Comparison of ENCODE assay signal across 8 mouse cellular contexts in the genomic region with DNA sequence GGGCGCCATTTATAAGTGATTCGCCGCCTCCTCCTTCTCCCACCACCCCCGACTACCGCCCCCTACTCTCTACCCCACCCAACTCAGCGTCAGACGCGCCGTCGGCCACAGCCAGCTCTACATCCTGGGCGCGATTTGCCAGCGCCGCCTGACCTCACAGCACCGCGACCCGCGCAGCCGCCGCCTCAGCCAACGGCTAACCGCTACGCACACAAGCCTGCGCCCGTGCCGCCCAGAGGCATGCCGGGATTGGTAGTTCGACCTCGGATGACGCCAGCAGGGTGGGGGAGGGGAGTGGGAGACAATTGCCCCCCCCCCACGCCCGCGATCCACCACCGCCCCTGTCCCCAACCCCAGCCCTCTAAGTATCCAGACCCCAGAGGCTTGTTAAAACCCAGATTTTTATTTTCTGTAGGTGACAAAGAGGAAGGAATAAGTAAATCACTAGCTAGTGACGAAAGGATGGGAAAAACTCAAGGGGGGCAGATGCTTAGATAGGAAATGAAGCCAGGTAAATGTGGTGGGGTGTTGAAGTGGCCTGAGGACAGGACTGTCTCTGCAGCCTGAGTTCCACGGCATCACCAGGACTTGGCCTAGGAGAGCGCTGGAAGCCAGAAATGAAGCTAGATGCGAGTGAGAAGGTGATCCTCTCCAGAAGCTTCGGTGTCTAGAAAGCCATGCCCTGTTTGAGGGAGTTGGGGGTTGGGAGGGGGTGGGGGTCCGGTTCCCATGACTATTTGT. TPM values are rescaled to one million over a fixed set of nuclear protein-coding genes. Genes with fewer than 3 reads are reported as not detected.
DNase-seq lines count a peak whose midpoint lies in the region; ATAC-seq and TF ChIP-seq lines count a peak whose summit lies in the region.

A gene (minus strand): TSS at position 208 of the 741 bp plus-strand sequence.

- no peaks in the 10 kb centered on the region for H3K27me3 ChIP-seq in forebrain, embryonic 15.5 days
- H3K27me3 ChIP-seq in lung, embryonic 14.5 days (ENCODE audit: insufficient read depth, low read length): no peaks in the 10 kb centered on the region
- H3K27me3 ChIP-seq in thymus, adult 2 months (ENCODE audit: control insufficient read depth, insufficient read depth, low read length): no peaks in the 10 kb centered on the region

- no peaks in the 10 kb centered on the region for H3K9me3 ChIP-seq in ES-E14 (ENCODE audit: control insufficient read depth, insufficient read depth, low read depth, low read length)
- H3K9me3 ChIP-seq in forebrain, embryonic 15.5 days: no peaks in the 10 kb centered on the region
- no peaks in the 10 kb centered on the region for H3K9me3 ChIP-seq in lung, embryonic 14.5 days (ENCODE audit: low read depth, low read length)

- peak within 1 kb of the TSS; percentile 64 for H3K4me2 ChIP-seq in forebrain, embryonic 15.5 days (replicated peaks)
- peak within 1 kb of the TSS; percentile 94 for H3K4me2 ChIP-seq in lung, embryonic 14.5 days

- intact Hi-C loops in heart, postnatal 25 days (cut with DNase I): no loop called here

- TF ChIP-seq POLR2A in olfactory bulb, adult 2 months (IDR thresholded peaks at IDR 0.05; ENCODE audit: insufficient read depth, low read depth, low read length): 0 out of 2 replicates have a peak, but pooled peaks have one; percentile 11
- no peak for TF ChIP-seq POLR2A in thymus, adult 2 months (IDR thresholded peaks at IDR 0.05; ENCODE audit: control insufficient read depth, extremely low read depth, insufficient read depth, low read length, poor library complexity)

- 2% methylated on average over 40 of the region's 40 CpGs for WGBS in forebrain, embryonic 15.5 days
- under 1% methylated on average over 38 of the region's 40 CpGs for WGBS in lung, embryonic 14.5 days
- under 1% methylated on average over 40 of the region's 40 CpGs for WGBS in olfactory bulb, adult 2 months
- WGBS in thymus, adult 2 months: 2% methylated on average over 38 of the region's 40 CpGs

- peak within 1 kb of the TSS; percentile 70 to 99 for H3K4me3 ChIP-seq in ES-E14 (ENCODE audit: insufficient read depth in 1 of 2, low read depth in 1 of 2, low read length in 2 of 2, poor library complexity in 1 of 2, severe bottlenecking in 1 of 2)
- peak within 1 kb of the TSS; percentile 63 for H3K4me3 ChIP-seq in forebrain, embryonic 15.5 days
- peak within 1 kb of the TSS; percentile 98 for H3K4me3 ChIP-seq in layer of hippocampus, adult 2 months
- peak within 1 kb of the TSS; percentile 98 for H3K4me3 ChIP-seq in lung, embryonic 14.5 days (ENCODE audit: low read depth, low read length)
- peak within 1 kb of the TSS; percentile 79 for H3K4me3 ChIP-seq in olfactory bulb, adult 2 months (ENCODE audit: insufficient read depth, low read depth, low read length)
- H3K4me3 ChIP-seq in thymus, adult 2 months (ENCODE audit: control insufficient read depth, insufficient read depth, low read length): peak within 1 kb of the TSS; percentile 93

- in situ Hi-C loops in ES-E14 (cut with MboI; ENCODE audit: low sequenced_read_pairs in 2 of 2, unreplicated experiment in 2 of 2): no loop called here

- no peaks in the 10 kb centered on the region for H3K36me3 ChIP-seq in ES-E14 (ENCODE audit: control insufficient read depth, insufficient read depth, low read length, poor library complexity, severe bottlenecking)
- H3K36me3 ChIP-seq in forebrain, embryonic 15.5 days: no peaks in the 10 kb centered on the region
- H3K36me3 ChIP-seq in lung, embryonic 14.5 days (ENCODE audit: insufficient read depth): no peaks in the 10 kb centered on the region
- H3K36me3 ChIP-seq in thymus, adult 2 months (ENCODE audit: control insufficient read depth, insufficient read depth, low read length): no peaks in the 10 kb centered on the region

- H3K4me1 ChIP-seq in ES-E14 (ENCODE audit: control insufficient read depth in 2 of 2, insufficient read depth in 2 of 2, low read length in 2 of 2, poor library complexity in 1 of 2): peaks cover 2 to 6% of the 10 kb centered on the region in 2 experiments; a peak in 1 of 4 replicates
- peaks cover 34% of the 10 kb centered on the region for H3K4me1 ChIP-seq in forebrain, embryonic 15.5 days
- H3K4me1 ChIP-seq in lung, embryonic 14.5 days (ENCODE audit: insufficient read depth): 0 out of 2 replicates have a peak, but pooled peaks cover 3% of the 10 kb centered on the region
- H3K4me1 ChIP-seq in olfactory bulb, adult 2 months (ENCODE audit: control insufficient read depth, insufficient read depth, low read length): peaks cover 2% of the 10 kb centered on the region; the same call in 1 of the 2 replicates
- peaks cover 9% of the 10 kb centered on the region for H3K4me1 ChIP-seq in thymus, adult 2 months (replicated peaks; ENCODE audit: control insufficient read depth, insufficient read depth, low read length)

- peak; percentile 91 for DNase-seq in ES-E14 (ENCODE audit: low read depth, low spot score)
- DNase-seq in cerebellum, adult 11-12 months: peak; percentile 98
- peak; percentile 95 for DNase-seq in heart, postnatal 25 days (ENCODE audit: low spot score)
- peak; percentile 98 to 99 for DNase-seq in layer of hippocampus, adult 2 months (ENCODE audit: low spot score in 2 of 2)
- DNase-seq in lung, embryonic 14.5 days: peak; percentile 98
- DNase-seq in thymus, adult 2 months: peak; percentile 96

- TF ChIP-seq CTCF in layer of hippocampus, adult 2 months (conservative IDR thresholded peaks at IDR 0.05): no peak
- no peak for TF ChIP-seq CTCF in lung, embryonic 14.5 days (IDR thresholded peaks at IDR 0.05; ENCODE audit: low read depth)
- no peak for TF ChIP-seq CTCF in olfactory bulb, adult 2 months (IDR thresholded peaks at IDR 0.05; ENCODE audit: insufficient read depth, low read depth, low read length)
- no peak for TF ChIP-seq CTCF in thymus, adult 2 months (IDR thresholded peaks at IDR 0.05; ENCODE audit: borderline replicate concordance, control insufficient read depth, extremely low read depth, insufficient read depth, low read length, poor library complexity)

- peak within 1 kb of the TSS; percentile 100 for H3K9ac ChIP-seq in ES-E14 (ENCODE audit: insufficient read depth, low read depth, low read length, poor library complexity, severe bottlenecking)
- peak within 1 kb of the TSS; percentile 70 for H3K9ac ChIP-seq in forebrain, embryonic 15.5 days (replicated peaks)
- peak within 1 kb of the TSS; percentile 99 for H3K9ac ChIP-seq in lung, embryonic 14.5 days

- H3K27ac ChIP-seq in ES-E14 (ENCODE audit: insufficient read depth, low read depth, low read length, poor library complexity, severe bottlenecking): peak within 1 kb of the TSS; percentile 93
- peak within 1 kb of the TSS; percentile 97 for H3K27ac ChIP-seq in forebrain, embryonic 15.5 days (replicated peaks)
- H3K27ac ChIP-seq in layer of hippocampus, adult 2 months: peak within 1 kb of the TSS; percentile 100
- H3K27ac ChIP-seq in lung, embryonic 14.5 days (ENCODE audit: low read depth): peak within 1 kb of the TSS; percentile 100
- H3K27ac ChIP-seq in olfactory bulb, adult 2 months (ENCODE audit: insufficient read depth, low read depth, low read length): peak within 1 kb of the TSS; percentile 93
- H3K27ac ChIP-seq in thymus, adult 2 months (ENCODE audit: control insufficient read depth, insufficient read depth, low read length): peak within 1 kb of the TSS; percentile 95

- peak; percentile 100 for ATAC-seq in forebrain, embryonic 15.5 days (replicated peaks)
- ATAC-seq in lung, embryonic 14.5 days (ENCODE audit: insufficient read depth): peak; percentile 99

TF ChIP-seq in ES-E14, 5 proteins besides CTCF, POLR2A, EP300 and RAD21:
- no peak for TF ChIP-seq MAFK (IDR thresholded peaks at IDR 0.05; ENCODE audit: insufficient read depth, low read depth, low read length)
- peak; percentile 84 for TF ChIP-seq CHD2 (IDR thresholded peaks at IDR 0.05; ENCODE audit: low read depth, low read length)
- no peak for TF ChIP-seq ZNF384 (IDR thresholded peaks at IDR 0.05; ENCODE audit: low read depth, low read length)
- TF ChIP-seq ZC3H11A (IDR thresholded peaks at IDR 0.05; ENCODE audit: borderline replicate concordance, low read depth, low read length): no peak
- peak; percentile 98 for TF ChIP-seq HCFC1 (IDR thresholded peaks at IDR 0.05; ENCODE audit: borderline replicate concordance, insufficient read depth, low read length)

RNA-seq across cellular contexts. Expression of the gene that starts here (rescaled TPM):
- total RNA-seq in ES-E14 (2012; rRNA removed): 139 and 201 TPM in 2 replicates
- 477 and 483 TPM in 2 replicates for polyA plus RNA-seq in forebrain, embryonic 15.5 days (2015; fragmentation: Nextera tagmentation; extraction: Ambion mirVana)
- total RNA-seq in heart, postnatal 25 days (2021): 100 to 1,000 TPM; 238 to 261 TPM
- total RNA-seq in layer of hippocampus, adult 2 months (2021): 100 to 1,000 TPM; 429 to 442 TPM
- 416 and 446 TPM in 2 replicates for polyA plus RNA-seq in lung, embryonic 14.5 days (2014; fragmentation: Nextera tagmentation; extraction: Ambion mirVana)
- polyA plus RNA-seq in olfactory bulb, adult 2 months (2012; ENCODE audit: insufficient read depth, insufficient read length, low replicate concordance, missing spikeins): 261 and 289 TPM in 2 replicates
- 93.0 and 104 TPM in 2 replicates for polyA plus RNA-seq in thymus, adult 2 months (2012; rRNA removed)

Comparison
In these comparisons a context has a peak if more than half of its experiments do, and no peak if none do; other contexts are left out.
1. Peak in every context shown above with its lines: DNase-seq, ATAC-seq, H3K4me3 ChIP-seq and H3K27ac ChIP-seq.